Mouse (Mus musculus) midbrain, embryonic 12.5 days (tissue): ENCODE results near the gene Scg5. TPM values are rescaled to one million over a fixed set of nuclear protein-coding genes. Genes with fewer than 3 reads are reported as not detected.

Source experiments
- ATAC-seq: fragments of 200-750 bp; cut with Nextera tagmentation; 2 replicates; pipeline ENCODE4 v1.8.0; 2017; ENCODE audit warnings: low read depth, moderate TSS enrichment, moderate library complexity; ENCODE audit not compliant: low FRiP score
- H3K27ac ChIP-seq: fragments of 300-500 bp; sonication (generic); replicated peaks from 2 replicates; pipeline ENCODE4 v1.5.1; 2016; ENCODE audit warnings: mild to moderate bottlenecking
- H3K27me3 ChIP-seq: fragments of 300-500 bp; sonication (generic); 2 replicates; pipeline ENCODE4 v1.6.1; 2016; ENCODE audit warnings: mild to moderate bottlenecking
- H3K36me3 ChIP-seq: fragments of 300-500 bp; sonication (generic); 2 replicates; pipeline ENCODE4 v1.6.1; 2016
- H3K4me1 ChIP-seq: fragments of 300-500 bp; sonication (generic); 2 replicates; pipeline ENCODE4 v1.6.1; 2016
- H3K4me2 ChIP-seq: fragments of 300-500 bp; sonication (generic); replicated peaks from 2 replicates; pipeline ENCODE4 v1.6.1; 2016; ENCODE audit warnings: mild to moderate bottlenecking, moderate library complexity
- H3K4me3 ChIP-seq: fragments of 300-500 bp; sonication (generic); 2 replicates; pipeline ENCODE4 v1.5.1; 2016; ENCODE audit warnings: mild to moderate bottlenecking
- H3K9ac ChIP-seq: fragments of 300-500 bp; sonication (generic); replicated peaks from 2 replicates; pipeline ENCODE4 v1.6.1; 2016; ENCODE audit warnings: mild to moderate bottlenecking, moderate library complexity
- H3K9me3 ChIP-seq: fragments of 300-500 bp; sonication (generic); 2 replicates; pipeline ENCODE4 v1.6.1; 2016; ENCODE audit warnings: mild to moderate bottlenecking
- WGBS: fragments of 180-500 bp; shearing (Covaris S2); methylation state at CpG from one replicate; pipeline ENCODE4 v1.1.7; 2016; 5-methylcytosine and 5-hydroxymethylcytosine counted together
- polyA plus RNA-seq: library from polyadenylated mRNA; unstranded; fragments of >200 nt; fragmentation: Nextera tagmentation; extraction: Ambion mirVana; gene quantifications from 2 replicates; pipeline ENCODE4 v1.2.1, GENCODE M21; 2016

The Scg5 gene
- polyA plus RNA-seq, 1 experiment from 2014 or later: 91.9 TPM

- H3K27me3 ChIP-seq: no peaks in the 10 kb centered on the region
- H3K9ac ChIP-seq: no peak overlapping the region
- H3K4me3 ChIP-seq: no peak overlapping the region
- no peak for ATAC-seq
- H3K27ac ChIP-seq: no peak overlapping the region
- no peaks in the 10 kb centered on the region for H3K9me3 ChIP-seq
- no peaks in the 10 kb centered on the region for H3K36me3 ChIP-seq
- whole genome bisulfite sequencing: 91% methylated on average over 8 of the region's 8 CpGs
- H3K4me2 ChIP-seq: no peak overlapping the region
- H3K4me1 ChIP-seq: no peaks in the 10 kb centered on the region
Observed at GRCm38 (mm10) chr2:113768541-113769303, 60.2 kb downstream of the Scg5 start.

GRCm38 (mm10) chr2:113765885-113766284 lies 63.0 kb downstream of the Scg5 start:
- WGBS: 74% methylated on average over 1 of the region's 1 CpGs
- H3K9me3 ChIP-seq: no peaks in the 10 kb centered on the region
- H3K27me3 ChIP-seq: peaks cover 1% of the 10 kb centered on the region; the same call in 1 of the 2 replicates
- H3K4me1 ChIP-seq: no peaks in the 10 kb centered on the region
- no peak overlapping the region for H3K9ac ChIP-seq
- no peaks in the 10 kb centered on the region for H3K36me3 ChIP-seq
- H3K27ac ChIP-seq: no peak overlapping the region
- no peak for ATAC-seq
- H3K4me2 ChIP-seq: no peak overlapping the region
- no peak overlapping the region for H3K4me3 ChIP-seq

GRCm38 (mm10) chr2:113764968-113765367 lies 64.0 kb downstream of the Scg5 start:
- 80% methylated on average over 5 of the region's 5 CpGs for WGBS
- no peak overlapping the region for H3K4me3 ChIP-seq

GRCm38 (mm10) chr2:113758311-113759161 lies 70.4 kb downstream of the Scg5 start, which contains the start of gene Grem1:
Gene Grem1 (minus strand): TSS chr2:113758646.
- Histone ChIP-seq H3K36me3 (no peaks in the 10 kb centered on the region), H3K27me3 (peaks cover 57% of the 10 kb centered on the region), H3K27ac (no peak within 1 kb of the TSS), H3K4me2 (peak within 1 kb of the TSS; percentile 97), H3K4me3 (peak within 1 kb of the TSS; percentile 54), H3K9me3 (no peaks in the 10 kb centered on the region), H3K4me1 (peaks cover 20% of the 10 kb centered on the region), H3K9ac (peak within 1 kb of the TSS; percentile 51)
- WGBS: under 1% methylated on average over 64 of the region's 64 CpGs
- peak; percentile 79 for ATAC-seq

More at GRCm38 (mm10) chr2:113764968-113765367, 64.0 kb downstream of the Scg5 start:
- H3K4me2 ChIP-seq: no peak overlapping the region
- H3K9ac ChIP-seq: no peak overlapping the region
- no peaks in the 10 kb centered on the region for H3K36me3 ChIP-seq
- no peaks in the 10 kb centered on the region for H3K4me1 ChIP-seq
- no peaks in the 10 kb centered on the region for H3K9me3 ChIP-seq
- no peak overlapping the region for H3K27ac ChIP-seq
- no peak for ATAC-seq
- H3K27me3 ChIP-seq: peaks cover 10% of the 10 kb centered on the region

GRCm38 (mm10) chr2:113757525-113758310 lies 71.2 kb downstream of the Scg5 start:
- H3K9me3 ChIP-seq: no peaks in the 10 kb centered on the region
- peak; percentile 55 for ATAC-seq
- under 1% methylated on average over 47 of the region's 47 CpGs for WGBS
- H3K4me2 ChIP-seq: peak overlapping the region; percentile 97
- no peaks in the 10 kb centered on the region for H3K36me3 ChIP-seq
- H3K27ac ChIP-seq: no peak overlapping the region
- H3K4me1 ChIP-seq: peaks cover 20% of the 10 kb centered on the region
- H3K27me3 ChIP-seq: peaks cover 57% of the 10 kb centered on the region
- H3K9ac ChIP-seq: peak overlapping the region; percentile 51
- H3K4me3 ChIP-seq: peak overlapping the region; percentile 54

- Histone ChIP-seq H3K36me3 (no peaks in the 10 kb centered on the region), H3K9ac (peak overlapping the region; percentile 43), H3K4me1 (peaks cover 20% of the 10 kb centered on the region), H3K27me3 (peaks cover 57% of the 10 kb centered on the region), H3K4me3 (peak overlapping the region; percentile 54), H3K27ac (no peak overlapping the region), H3K9me3 (no peaks in the 10 kb centered on the region), H3K4me2 (peak overlapping the region; percentile 97)
- ATAC-seq: no peak
- 3% methylated on average over 12 of the region's 12 CpGs for WGBS
Observed at GRCm38 (mm10) chr2:113756924-113757524, 71.9 kb downstream of the Scg5 start.

- ATAC-seq: no peak
- Histone ChIP-seq H3K9ac (no peak overlapping the region), H3K4me1 (no peaks in the 10 kb centered on the region), H3K4me3 (no peak overlapping the region), H3K36me3 (no peaks in the 10 kb centered on the region), H3K4me2 (no peak overlapping the region), H3K27ac (no peak overlapping the region), H3K27me3 (peaks cover 5% of the 10 kb centered on the region), H3K9me3 (no peaks in the 10 kb centered on the region)
- 77% methylated on average over 12 of the region's 12 CpGs for WGBS
Observed at GRCm38 (mm10) chr2:113749721-113750120, 79.2 kb downstream of the Scg5 start.

- Histone ChIP-seq H3K4me1 (no peaks in the 10 kb centered on the region), H3K4me2 (no peak overlapping the region), H3K27ac (no peak overlapping the region), H3K9me3 (no peaks in the 10 kb centered on the region), H3K4me3 (no peak overlapping the region), H3K27me3 (peaks cover 2% of the 10 kb centered on the region), H3K36me3 (no peaks in the 10 kb centered on the region), H3K9ac (no peak overlapping the region)
- WGBS: 91% methylated on average over 9 of the region's 9 CpGs
- no peak for ATAC-seq
Observed at GRCm38 (mm10) chr2:113749309-113749708, 79.6 kb downstream of the Scg5 start.

GRCm38 (mm10) chr2:113728581-113728980 lies 100.3 kb downstream of the Scg5 start:
- H3K27ac ChIP-seq: no peak overlapping the region
- no peak overlapping the region for H3K9ac ChIP-seq
- ATAC-seq: no peak
- H3K4me3 ChIP-seq: no peak overlapping the region
- no peaks in the 10 kb centered on the region for H3K27me3 ChIP-seq
- no peaks in the 10 kb centered on the region for H3K9me3 ChIP-seq
- no peaks in the 10 kb centered on the region for H3K36me3 ChIP-seq
- H3K4me1 ChIP-seq: no peaks in the 10 kb centered on the region
- 96% methylated on average over 3 of the region's 3 CpGs for WGBS
- no peak overlapping the region for H3K4me2 ChIP-seq
